In the genomic region with DNA sequence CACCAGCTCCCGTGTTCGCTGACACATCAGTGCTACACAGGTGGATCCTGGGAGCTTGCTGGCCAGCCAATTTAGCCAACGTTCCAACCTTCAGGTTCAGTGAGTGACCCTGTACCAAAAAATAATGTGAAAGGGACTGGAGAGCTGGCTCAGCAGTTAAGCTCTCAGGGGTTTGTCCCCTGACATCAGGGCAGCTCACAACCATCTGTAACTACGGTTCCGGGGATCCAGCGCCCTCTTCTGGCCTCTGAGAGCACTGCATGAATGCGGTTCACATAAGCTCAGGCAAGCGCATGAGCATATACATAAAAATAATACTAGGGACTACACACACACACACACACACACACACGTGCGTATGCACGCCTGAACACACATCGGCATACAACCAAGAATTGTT, we compare ENCODE assay signal across 7 mouse cellular contexts. TPM values are rescaled to one million over a fixed set of nuclear protein-coding genes. Genes with fewer than 3 reads are reported as not detected.
DNase-seq lines count a peak whose midpoint lies in the region; ATAC-seq and TF ChIP-seq lines count a peak whose summit lies in the region.

No protein-coding gene starts in this region.

- no peak overlapping the region for H3K9ac ChIP-seq in kidney, embryonic 16.5 days (replicated peaks; ENCODE audit: low read length)
- H3K9ac ChIP-seq in ES-Bruce4 (ENCODE audit: low read depth, poor library complexity, severe bottlenecking), result no peak overlapping the region

- peak; percentile 47 for DNase-seq in kidney, adult 11 months
- peak; percentile 30 for DNase-seq in T-cell, adult 2 months (ENCODE audit: low spot score)
- peak; percentile 69 for DNase-seq in limb, embryonic 10.5 days (ENCODE audit: low spot score)
- peak; percentile 54 for DNase-seq in splenic B cell, adult 2 months (ENCODE audit: low read depth, low spot score)
- DNase-seq in adipocyte (ENCODE audit: low spot score), result no peak

- peaks cover 15% of the 10 kb centered on the region for H3K4me1 ChIP-seq in kidney, embryonic 16.5 days (ENCODE audit: insufficient read depth, low read length)
- H3K4me1 ChIP-seq in ES-Bruce4 (ENCODE audit: control insufficient read depth, insufficient read depth, low read length), result peaks cover 7% of the 10 kb centered on the region
- H3K4me1 ChIP-seq in limb, embryonic 10.5 days, result peaks cover 39% of the 10 kb centered on the region

- H3K9me3 ChIP-seq in kidney, embryonic 16.5 days (ENCODE audit: low read length), result no peaks in the 10 kb centered on the region
- no peaks in the 10 kb centered on the region for H3K9me3 ChIP-seq in ES-Bruce4 (replicated peaks; ENCODE audit: control insufficient read depth, insufficient read depth, low read length, poor library complexity, severe bottlenecking)
- H3K9me3 ChIP-seq in limb, embryonic 10.5 days (replicated peaks), result no peaks in the 10 kb centered on the region

- peak; percentile 90 for TF ChIP-seq CTCF in ES-Bruce4 (IDR thresholded peaks at IDR 0.05; ENCODE audit: low read depth, low read length)

- no peak for ATAC-seq in kidney, embryonic 16.5 days (ENCODE audit: low FRiP score, low TSS enrichment)

- no peak overlapping the region for H3K4me3 ChIP-seq in kidney, embryonic 16.5 days (ENCODE audit: low read length)
- H3K4me3 ChIP-seq in ES-Bruce4 (ENCODE audit: low read depth, low read length), result no peak overlapping the region
- H3K4me3 ChIP-seq in limb, embryonic 10.5 days, result no peak overlapping the region

- TF ChIP-seq EP300 in ES-Bruce4 (IDR thresholded peaks at IDR 0.05; ENCODE audit: insufficient read depth, low read depth, low read length), result no peak

- 61% methylated on average over 12 of the region's 12 CpGs for WGBS in kidney, embryonic 16.5 days
- 62% methylated on average over 12 of the region's 12 CpGs for WGBS in limb, embryonic 10.5 days

- no peak for TF ChIP-seq POLR2A in ES-Bruce4 (IDR thresholded peaks at IDR 0.05; ENCODE audit: insufficient read depth, low read length)

- no peaks in the 10 kb centered on the region for H3K36me3 ChIP-seq in kidney, embryonic 16.5 days (ENCODE audit: insufficient read depth, low read length)
- H3K36me3 ChIP-seq in ES-Bruce4 (ENCODE audit: control insufficient read depth, insufficient read depth, low read length, poor library complexity, severe bottlenecking), result no peaks in the 10 kb centered on the region
- H3K36me3 ChIP-seq in limb, embryonic 10.5 days, result no peaks in the 10 kb centered on the region
- no peaks in the 10 kb centered on the region for H3K36me3 ChIP-seq in splenic B cell, adult 2 months (ENCODE audit: control insufficient read depth, insufficient read depth, low read length, poor library complexity, severe bottlenecking)

- H3K27me3 ChIP-seq in kidney, embryonic 16.5 days (ENCODE audit: insufficient read depth, low read length), result no peaks in the 10 kb centered on the region
- no peaks in the 10 kb centered on the region for H3K27me3 ChIP-seq in ES-Bruce4 (ENCODE audit: control insufficient read depth, insufficient read depth, low read length, poor library complexity, severe bottlenecking)
- peaks cover 17% of the 10 kb centered on the region for H3K27me3 ChIP-seq in limb, embryonic 10.5 days (ENCODE audit: low read depth, poor library complexity, severe bottlenecking)
- no peaks in the 10 kb centered on the region for H3K27me3 ChIP-seq in splenic B cell, adult 2 months (ENCODE audit: control insufficient read depth, insufficient read depth, low read length, poor library complexity, severe bottlenecking)

- no peak overlapping the region for H3K4me2 ChIP-seq in kidney, embryonic 16.5 days (replicated peaks; ENCODE audit: low read depth, low read length)

- no peak overlapping the region for H3K27ac ChIP-seq in kidney, embryonic 16.5 days (ENCODE audit: low read length)
- peak overlapping the region; percentile 17; the same call in 1 of the 2 replicates for H3K27ac ChIP-seq in ES-Bruce4 (ENCODE audit: insufficient read depth, low read length)
- H3K27ac ChIP-seq in limb, embryonic 10.5 days, result no peak overlapping the region

RNA-seq across cellular contexts. Expression of gene Slc45a1, which starts 11.2 kb away (rescaled TPM):
- polyA plus RNA-seq in kidney, embryonic 16.5 days (2015; fragmentation: Nextera tagmentation; extraction: Ambion mirVana), result 0.12 and 0.17 TPM in 2 replicates
- 0.90 and 1.1 TPM in 2 replicates for polyA plus RNA-seq in ES-Bruce4 (2011; ENCODE audit: insufficient read depth, insufficient read length, low read depth, missing spikeins)
- 0.25 and 0.71 TPM in 2 replicates for polyA plus RNA-seq in limb, embryonic 10.5 days (2016; fragmentation: Nextera tagmentation; extraction: Ambion mirVana)
